In genomic region chr12:69653973-69654372, GRCm38 (mm10) we compare ENCODE assay signal across 7 mouse cellular contexts. TPM values are rescaled to one million over a fixed set of nuclear protein-coding genes. Genes with fewer than 3 reads are reported as not detected.
DNase-seq lines count a peak whose midpoint lies in the region; ATAC-seq and TF ChIP-seq lines count a peak whose summit lies in the region.
"Not testable (repeated sequence)": the region's sequence is repeated elsewhere in the genome, so short reads cannot be mapped to it uniquely, and the experiment has no call there.

No protein-coding gene starts in this region.

- not testable (repeated sequence) for H3K4me1 ChIP-seq in embryonic facial prominence, embryonic 12.5 days; hindbrain, embryonic 16.5 days (ENCODE audit: control insufficient read depth, insufficient read depth, low read depth, low read length); limb, embryonic 13.5 days; neural tube, embryonic 14.5 days (ENCODE audit: control insufficient read depth, insufficient read depth, low read length)

- not testable (repeated sequence) for H3K4me3 ChIP-seq in embryonic facial prominence, embryonic 12.5 days; hindbrain, embryonic 16.5 days (ENCODE audit: low read length); limb, embryonic 13.5 days; neural tube, embryonic 14.5 days (ENCODE audit: low read depth, low read length)

- H3K4me2 ChIP-seq in embryonic facial prominence, embryonic 12.5 days (replicated peaks); hindbrain, embryonic 16.5 days (ENCODE audit: low read length); limb, embryonic 13.5 days (replicated peaks); neural tube, embryonic 14.5 days (ENCODE audit: low read depth, low read length): not testable (repeated sequence)

- peak; percentile 31 for ATAC-seq in Patski
- peak; percentile 98 for ATAC-seq in embryonic facial prominence, embryonic 12.5 days (ENCODE audit: insufficient number of reproducible peaks, insufficient read depth, low FRiP score, low TSS enrichment)
- ATAC-seq in frontal cortex, adult (ENCODE audit: low TSS enrichment) = peak; percentile 96
- peak; percentile 80 for ATAC-seq in hindbrain, embryonic 16.5 days
- peak; percentile 86 for ATAC-seq in limb, embryonic 13.5 days (ENCODE audit: low FRiP score, low read depth)
- peak; percentile 90 for ATAC-seq in megakaryocyte progenitor cell, adult 5-6 weeks (replicated peaks; ENCODE audit: poor library complexity)
- ATAC-seq in neural tube, embryonic 14.5 days (ENCODE audit: low read depth) = peak; percentile 82

- H3K9me3 ChIP-seq in embryonic facial prominence, embryonic 12.5 days; hindbrain, embryonic 16.5 days (ENCODE audit: control insufficient read depth, low read length); limb, embryonic 13.5 days; neural tube, embryonic 14.5 days (ENCODE audit: control insufficient read depth, low read length): not testable (repeated sequence)

- in situ Hi-C loops in Patski (cut with MboI; ENCODE audit: low pct_unique_long_range_greater_than_20kb) = not testable (repeated sequence)

- not testable (repeated sequence) for H3K9ac ChIP-seq in embryonic facial prominence, embryonic 12.5 days; hindbrain, embryonic 16.5 days (ENCODE audit: low read depth, low read length); limb, embryonic 13.5 days; neural tube, embryonic 14.5 days (replicated peaks; ENCODE audit: low read depth, low read length)

- H3K36me3 ChIP-seq in embryonic facial prominence, embryonic 12.5 days = peaks cover 24% of the 10 kb centered on the region
- H3K36me3 ChIP-seq in hindbrain, embryonic 16.5 days (ENCODE audit: control insufficient read depth, insufficient read depth, low read length) = peaks cover 17% of the 10 kb centered on the region
- H3K36me3 ChIP-seq in limb, embryonic 13.5 days = peaks cover 36% of the 10 kb centered on the region
- not testable (repeated sequence) for H3K36me3 ChIP-seq in neural tube, embryonic 14.5 days (ENCODE audit: control insufficient read depth, insufficient read depth, low read length)

- H3K27me3 ChIP-seq in Patski; embryonic facial prominence, embryonic 12.5 days; hindbrain, embryonic 16.5 days (replicated peaks; ENCODE audit: control insufficient read depth, insufficient read depth, low read length); limb, embryonic 13.5 days; neural tube, embryonic 14.5 days (ENCODE audit: control insufficient read depth, insufficient read depth, low read length): not testable (repeated sequence)

- not testable (repeated sequence) for DNase-seq in Patski (ENCODE audit: low read depth, low spot score)

- POLR2A ChIA-PET in Patski (lab: Charles Lee) = not testable (repeated sequence)

- CTCF ChIA-PET in Patski (lab: Charles Lee) = interaction anchor here (1.3 kb wide), 1 partner anchor 19 kb away, joined by 4 read pairs; no protein-coding TSS in a partner anchor

- not testable (repeated sequence) for H3K27ac ChIP-seq in embryonic facial prominence, embryonic 12.5 days; hindbrain, embryonic 16.5 days (ENCODE audit: low read depth, low read length); limb, embryonic 13.5 days; neural tube, embryonic 14.5 days (ENCODE audit: low read depth, low read length)

- not testable (repeated sequence) for TF ChIP-seq CTCF in Patski (IDR thresholded peaks at IDR 0.05)

RNA-seq across cellular contexts. Expression of gene Sos2, which starts 27.7 kb away (rescaled TPM):
- 30.6 TPM for polyA plus RNA-seq in Patski (2021)
- polyA plus RNA-seq in embryonic facial prominence, embryonic 12.5 days (2016; fragmentation: Nextera tagmentation; extraction: Ambion mirVana) = 11.0 and 13.9 TPM in 2 replicates
- polyA plus RNA-seq in hindbrain, embryonic 16.5 days (2015; fragmentation: Nextera tagmentation; extraction: Ambion mirVana) = 11.1 and 11.3 TPM in 2 replicates
- polyA plus RNA-seq in limb, embryonic 13.5 days (2015; fragmentation: Nextera tagmentation; extraction: Ambion mirVana) = 11.3 and 12.6 TPM in 2 replicates
- 47.1 and 53.9 TPM in 2 replicates for total RNA-seq in megakaryocyte progenitor cell, adult 5-6 weeks (2015)
- total RNA-seq in megakaryocyte progenitor cell, adult 5-6 weeks (2017) = 25.5 and 35.5 TPM in 2 replicates
- polyA plus RNA-seq in neural tube, embryonic 14.5 days (2014; fragmentation: Nextera tagmentation; extraction: Ambion mirVana) = 17.8 and 18.1 TPM in 2 replicates

Comparison
In these comparisons a context has a peak if more than half of its experiments do, and no peak if none do; other contexts are left out.
1. ATAC-seq: peak in every context shown above with its lines; median percentile 98 in embryonic facial prominence, embryonic 12.5 days; 96 in frontal cortex, adult; 90 in megakaryocyte progenitor cell, adult 5-6 weeks; 86 in limb, embryonic 13.5 days; 82 in neural tube, embryonic 14.5 days; 80 in hindbrain, embryonic 16.5 days; 31 in Patski.